Mouse (Mus musculus): Measurements from ENCODE around the gene Rint1. TPM values are rescaled to one million over a fixed set of nuclear protein-coding genes. Genes with fewer than 3 reads are reported as not detected.

The Rint1 gene
- total and polyA plus RNA-seq, 3 experiments = 42.5 to 419 (median 48.8) TPM

DNA sequence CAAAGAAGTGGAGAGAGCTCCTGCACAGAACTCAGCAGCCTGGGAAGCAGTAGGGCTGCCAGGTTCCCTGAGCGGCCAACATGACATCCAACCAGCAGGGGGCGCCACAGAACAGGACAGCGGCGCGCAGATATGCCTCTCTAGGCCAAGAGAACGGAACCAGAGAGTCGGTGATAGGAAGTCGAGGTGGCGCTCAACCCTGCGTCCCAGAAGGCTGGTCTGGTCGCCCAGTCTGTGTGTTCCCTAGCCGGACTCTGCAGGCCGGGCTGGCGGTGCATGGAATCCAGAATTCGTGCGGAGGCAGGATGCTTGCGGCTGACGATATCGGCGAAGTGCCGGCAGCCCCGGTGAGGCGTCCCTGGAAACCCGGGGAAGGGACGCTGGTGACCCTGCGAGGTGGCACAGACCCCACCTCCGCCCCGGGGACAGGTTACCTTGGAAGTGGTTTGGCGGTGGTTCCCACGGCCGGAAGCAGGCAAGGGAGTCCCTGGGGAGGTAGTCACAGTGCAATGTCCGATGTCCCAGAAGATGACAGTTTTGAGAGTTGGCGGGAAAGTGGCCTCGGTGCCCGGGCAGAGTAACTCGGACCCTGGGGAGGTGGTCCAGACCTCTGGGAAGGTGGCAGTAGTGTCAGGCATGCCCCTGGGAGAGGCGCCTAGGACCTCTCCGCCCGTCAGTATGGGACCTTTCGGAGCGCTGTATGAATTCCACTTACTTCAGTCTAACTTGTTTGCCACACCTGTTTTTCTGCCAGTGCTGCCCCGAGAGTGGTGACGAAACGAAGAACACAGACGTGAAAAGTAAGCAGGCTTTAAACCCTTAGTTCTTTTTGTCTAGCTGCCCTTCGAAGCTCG, at the start of gene Rint1 (continued):
- TF ChIP-seq USF1 (IDR thresholded peaks at IDR 0.05; ENCODE audit: low read depth, low read length) = 0 out of 2 replicates have a peak, but pooled peaks have one; percentile 40
- no peak for TF ChIP-seq RAD21 (IDR thresholded peaks at IDR 0.05; ENCODE audit: low read depth, low read length)
- no peak for TF ChIP-seq TAL1 (IDR thresholded peaks at IDR 0.05; ENCODE audit: low read length)
- TF ChIP-seq MYB (IDR thresholded peaks at IDR 0.05; ENCODE audit: low read depth, low read length) = no peak
- no peak; the same call in 1 of the 2 replicates for TF ChIP-seq SMC3 (IDR thresholded peaks at IDR 0.05; ENCODE audit: low read depth, low read length)
- TF ChIP-seq ZC3H11A (IDR thresholded peaks at IDR 0.05; ENCODE audit: low read depth, low read length) = no peak

DNA sequence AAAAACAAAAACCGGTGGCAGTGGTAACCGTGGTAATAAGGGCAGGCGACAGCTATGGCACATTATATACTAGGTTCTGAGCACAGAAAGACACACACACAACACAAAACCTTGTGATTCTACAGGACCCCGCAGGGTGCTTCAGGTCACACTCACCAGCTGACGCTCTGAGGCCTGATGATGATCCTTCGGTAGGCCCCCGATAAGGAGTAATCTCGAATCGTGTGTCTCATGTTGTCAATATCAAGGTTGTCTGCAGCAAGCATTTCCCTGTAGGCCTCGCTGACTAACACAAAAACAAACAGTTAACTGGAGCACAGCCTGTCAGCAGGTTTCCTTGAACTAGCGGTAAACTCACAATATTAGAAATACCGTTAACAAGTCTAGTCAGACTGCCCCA, 44.2 kb upstream of the Rint1 start:
- H3K9me3 ChIP-seq (replicated peaks; ENCODE audit: insufficient read depth, low read length) = no peaks in the 10 kb centered on the region
- TF ChIP-seq GATA1 (IDR thresholded peaks at IDR 0.05; ENCODE audit: low read depth, low read length) (peak; percentile 31; the same call in 1 of the 2 replicates), USF1 (IDR thresholded peaks at IDR 0.05; ENCODE audit: low read depth, low read length) (0 out of 2 replicates have a peak, but pooled peaks have one; percentile 17), CHD1 (IDR thresholded peaks at IDR 0.05; ENCODE audit: low read depth, low read length) (no peak), TCF12 (IDR thresholded peaks at IDR 0.05; ENCODE audit: low read depth, low read length) (peak; percentile 87), ETS1 (IDR thresholded peaks at IDR 0.05; ENCODE audit: low read depth, low read length) (peak; percentile 81), SIN3A (IDR thresholded peaks at IDR 0.05; ENCODE audit: low read length) (peak; percentile 67), POLR2AphosphoS2 (IDR thresholded peaks at IDR 0.05; ENCODE audit: low read length) (peak; percentile 24; the same call in 1 of the 2 replicates), MXI1 (IDR thresholded peaks at IDR 0.05; ENCODE audit: low read depth, low read length) (0 out of 2 replicates have a peak, but pooled peaks have one; percentile 28), JUND (IDR thresholded peaks at IDR 0.05; ENCODE audit: low read depth, low read length) (no peak), EP300 (IDR thresholded peaks at IDR 0.05; ENCODE audit: low read depth in 1 of 2, low read length in 2 of 2) (peak; percentile 49 to 76; a peak in 3 of 4 replicates), MYC (IDR thresholded peaks at IDR 0.05; ENCODE audit: low read depth, low read length) (no peak), RCOR1 (IDR thresholded peaks at IDR 0.05; ENCODE audit: low read depth, low read length) (0 out of 2 replicates have a peak, but pooled peaks have one; percentile 39)
- peak overlapping the region; percentile 8; the same call in 1 of the 2 replicates for H3K27ac ChIP-seq (ENCODE audit: control insufficient read depth, low read depth, low read length)
- no peaks in the 10 kb centered on the region for H3K4me1 ChIP-seq (ENCODE audit: control insufficient read depth in 1 of 2, insufficient read depth in 2 of 2, low read length in 2 of 2)
- no peaks in the 10 kb centered on the region for H3K79me2 ChIP-seq (ENCODE audit: control insufficient read depth, insufficient read depth, low read length, poor library complexity)
- H3K9ac ChIP-seq (ENCODE audit: control insufficient read depth, low read depth, low read length, poor library complexity, severe bottlenecking) = no peak overlapping the region
- peaks cover 0 to 31% of the 10 kb centered on the region in 2 experiments; a peak in 2 of 4 replicates for H3K36me3 ChIP-seq (ENCODE audit: control insufficient read depth in 1 of 2, insufficient read depth in 2 of 2, low read length in 2 of 2)
- DNase-seq (ENCODE audit: low read depth, low spot score) = peak; percentile 42
- no peaks in the 10 kb centered on the region for H3K27me3 ChIP-seq (ENCODE audit: control insufficient read depth in 1 of 2, insufficient read depth in 2 of 2, low read length in 2 of 2)
- H3K4me3 ChIP-seq (ENCODE audit: control insufficient read depth in 1 of 2, insufficient read depth in 1 of 2, low read depth in 2 of 2, low read length in 2 of 2) = no peak overlapping the region
